Mouse (Mus musculus) embryonic facial prominence, embryonic 15.5 days (tissue): Measurements from ENCODE around the gene Foxm1. TPM values are rescaled to one million over a fixed set of nuclear protein-coding genes. Genes with fewer than 3 reads are reported as not detected.

Experiments
- ATAC-seq: fragments of 200-750 bp; cut with Nextera tagmentation; 2 replicates; pipeline ENCODE4 v1.8.0; 2017; ENCODE audit warnings: low read depth, moderate TSS enrichment; ENCODE audit not compliant: insufficient number of reproducible peaks, low FRiP score, low TSS enrichment
- H3K27ac ChIP-seq: fragments of 300-500 bp; sonication (generic); replicated peaks from 2 replicates; pipeline ENCODE4 v1.5.1; 2015; ENCODE audit warnings: mild to moderate bottlenecking, inconsistent platforms
- H3K27me3 ChIP-seq: fragments of 300-500 bp; sonication (generic); 2 replicates; pipeline ENCODE4 v1.6.1; 2015; ENCODE audit warnings: inconsistent platforms
- H3K36me3 ChIP-seq: fragments of 300-500 bp; sonication (generic); 2 replicates; pipeline ENCODE4 v1.6.1; 2015; ENCODE audit warnings: mild to moderate bottlenecking, inconsistent platforms
- H3K4me1 ChIP-seq: fragments of 300-500 bp; sonication (generic); 2 replicates; pipeline ENCODE4 v1.6.1; 2015; ENCODE audit warnings: inconsistent platforms
- H3K4me2 ChIP-seq: fragments of 300-500 bp; sonication (generic); replicated peaks from 2 replicates; pipeline ENCODE4 v1.6.1; 2015; ENCODE audit warnings: mild to moderate bottlenecking, inconsistent platforms
- H3K4me3 ChIP-seq: fragments of 300-500 bp; sonication (generic); replicated peaks from 2 replicates; pipeline ENCODE4 v1.5.1; 2015; ENCODE audit warnings: mild to moderate bottlenecking, inconsistent platforms
- H3K9ac ChIP-seq: fragments of 300-500 bp; sonication (generic); 2 replicates; pipeline ENCODE4 v1.6.1; 2015; ENCODE audit warnings: inconsistent platforms
- H3K9me3 ChIP-seq: fragments of 300-500 bp; sonication (generic); replicated peaks from 2 replicates; pipeline ENCODE4 v1.6.1; 2016; ENCODE audit warnings: inconsistent platforms
- WGBS: fragments of 180-500 bp; shearing (Covaris S2); methylation state at CpG from one replicate; pipeline ENCODE4 v1.1.7; 2015; 5-methylcytosine and 5-hydroxymethylcytosine counted together
- polyA plus RNA-seq: library from polyadenylated mRNA; unstranded; fragments of >200 nt; fragmentation: Nextera tagmentation; extraction: Ambion mirVana; gene quantifications from 2 replicates; pipeline ENCODE4 v1.2.1, GENCODE M21; 2015

Foxm1 gene
- polyA plus RNA-seq, 1 experiment from 2014 or later, result 31.5 TPM

DNA sequence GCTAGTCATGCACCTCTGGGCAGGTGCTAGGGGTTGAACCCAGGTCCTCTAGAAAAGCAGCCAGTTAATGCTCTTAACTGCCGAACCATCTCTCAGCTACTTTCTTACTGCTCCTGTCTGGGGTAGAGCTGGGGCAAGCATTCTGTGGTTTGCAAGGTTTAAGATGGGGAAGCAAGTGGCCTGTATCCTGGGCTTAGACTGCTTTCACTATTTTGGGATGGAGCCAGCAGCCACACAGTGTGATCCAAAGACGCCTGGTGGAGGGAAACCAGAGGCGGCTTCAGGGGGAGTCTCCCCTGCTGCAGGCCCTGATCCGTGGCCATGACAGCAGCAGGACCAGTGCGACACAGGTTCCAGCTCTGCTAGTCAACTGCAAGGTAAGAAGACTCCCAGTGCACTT is 41.9 kb downstream of the Foxm1 start:
- Histone ChIP-seq H3K4me1 (peaks cover 6% of the 10 kb centered on the region; the same call in 1 of the 2 replicates), H3K4me2 (no peak overlapping the region), H3K27ac (no peak overlapping the region), H3K9me3 (no peaks in the 10 kb centered on the region), H3K4me3 (no peak overlapping the region), H3K9ac (no peak overlapping the region), H3K27me3 (no peaks in the 10 kb centered on the region), H3K36me3 (peaks cover 35% of the 10 kb centered on the region)
- 43% methylated on average over 5 of the region's 5 CpGs for WGBS
- no peak for ATAC-seq

- ATAC-seq, result no peak
- Histone ChIP-seq H3K9me3 (no peaks in the 10 kb centered on the region), H3K27ac (no peak overlapping the region), H3K9ac (no peak overlapping the region), H3K36me3 (peaks cover 70% of the 10 kb centered on the region), H3K27me3 (no peaks in the 10 kb centered on the region), H3K4me1 (no peaks in the 10 kb centered on the region), H3K4me3 (no peak overlapping the region), H3K4me2 (no peak overlapping the region)
- WGBS, result 85% methylated on average over 7 of the region's 7 CpGs
Measured at GRCm38 (mm10) chr6:128408544-128409125, 45.9 kb downstream of the Foxm1 start.

- H3K4me3 ChIP-seq, result no peak overlapping the region
Measured at GRCm38 (mm10) chr6:128410305-128410704, 47.5 kb downstream of the Foxm1 start.

GRCm38 (mm10) chr6:128411115-128411514 is 48.3 kb downstream of the Foxm1 start:
- H3K4me3 ChIP-seq, result no peak overlapping the region
- H3K27ac ChIP-seq, result no peak overlapping the region
- peaks cover 75% of the 10 kb centered on the region for H3K36me3 ChIP-seq
- H3K4me1 ChIP-seq, result no peaks in the 10 kb centered on the region
- H3K9ac ChIP-seq, result no peak overlapping the region
- H3K27me3 ChIP-seq, result no peaks in the 10 kb centered on the region
- H3K9me3 ChIP-seq, result no peaks in the 10 kb centered on the region
- no peak overlapping the region for H3K4me2 ChIP-seq
- 13% methylated on average over 3 of the region's 3 CpGs for WGBS
- ATAC-seq, result no peak

More at GRCm38 (mm10) chr6:128410305-128410704, 47.5 kb downstream of the Foxm1 start:
- Histone ChIP-seq H3K36me3 (peaks cover 75% of the 10 kb centered on the region), H3K4me1 (no peaks in the 10 kb centered on the region), H3K9me3 (no peaks in the 10 kb centered on the region), H3K27me3 (no peaks in the 10 kb centered on the region), H3K9ac (no peak overlapping the region), H3K27ac (no peak overlapping the region), H3K4me2 (no peak overlapping the region)
- 93% methylated on average over 13 of the region's 13 CpGs for WGBS
- ATAC-seq, result no peak

- no peak for ATAC-seq
- Histone ChIP-seq H3K27ac (no peak overlapping the region), H3K4me3 (no peak overlapping the region), H3K36me3 (peaks cover 35% of the 10 kb centered on the region), H3K4me2 (no peak overlapping the region), H3K4me1 (no peaks in the 10 kb centered on the region), H3K9me3 (no peaks in the 10 kb centered on the region), H3K9ac (no peak overlapping the region), H3K27me3 (no peaks in the 10 kb centered on the region)
- WGBS, result 84% methylated on average over 5 of the region's 5 CpGs
Measured at GRCm38 (mm10) chr6:128416169-128416568, 53.4 kb downstream of the Foxm1 start.

DNA sequence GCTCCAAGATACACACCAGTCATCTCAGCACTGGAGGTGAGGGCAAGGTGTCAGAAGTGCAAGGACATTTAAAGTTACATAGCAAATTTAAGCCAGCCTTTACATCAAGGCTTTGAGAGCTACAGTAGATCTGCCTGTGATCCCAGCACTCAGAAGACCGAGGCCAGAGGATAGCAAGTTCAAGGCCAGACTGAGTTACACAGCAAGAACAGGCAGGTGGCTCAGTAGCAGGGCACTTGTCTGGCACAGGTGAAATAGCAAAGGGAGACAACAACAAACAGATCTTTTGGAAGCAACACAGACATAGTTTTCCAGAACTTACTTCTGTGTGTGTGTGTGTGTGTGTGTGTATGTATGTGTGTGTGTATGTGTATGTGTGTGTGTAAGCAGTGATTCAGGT is 55.3 kb downstream of the Foxm1 start:
- Histone ChIP-seq H3K9ac (no peak overlapping the region), H3K27me3 (no peaks in the 10 kb centered on the region), H3K4me2 (no peak overlapping the region), H3K9me3 (no peaks in the 10 kb centered on the region), H3K27ac (no peak overlapping the region), H3K36me3 (peaks cover 16% of the 10 kb centered on the region), H3K4me1 (no peaks in the 10 kb centered on the region), H3K4me3 (no peak overlapping the region)
- WGBS, result 90% methylated on average over 1 of the region's 1 CpGs
- ATAC-seq, result no peak

DNA sequence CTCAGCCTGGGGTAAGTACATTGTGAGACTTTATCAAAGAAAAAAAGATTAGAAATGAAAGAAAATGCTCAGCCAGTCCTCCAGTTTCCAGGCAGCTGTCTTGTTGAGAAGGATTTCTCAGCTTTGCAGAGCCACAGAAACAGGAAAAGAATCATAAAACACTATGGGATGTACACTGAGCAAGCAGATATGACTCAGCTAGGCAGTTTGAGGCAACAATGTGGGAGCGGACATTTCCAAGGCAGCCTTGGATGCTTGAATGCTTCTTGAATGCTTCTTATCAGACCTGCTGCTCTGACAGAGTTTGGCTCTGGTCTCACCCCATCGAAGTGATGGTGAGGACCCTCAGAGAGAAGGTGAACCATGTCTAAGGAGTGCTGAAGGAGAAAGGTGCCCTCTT is 58.3 kb downstream of the Foxm1 start:
- ATAC-seq, result no peak
- no peak overlapping the region for H3K4me2 ChIP-seq
- no peaks in the 10 kb centered on the region for H3K27me3 ChIP-seq
- no peak overlapping the region for H3K4me3 ChIP-seq
- H3K9me3 ChIP-seq, result no peaks in the 10 kb centered on the region
- H3K4me1 ChIP-seq, result peaks cover 6% of the 10 kb centered on the region
- 95% methylated on average over 2 of the region's 2 CpGs for WGBS
- H3K9ac ChIP-seq, result no peak overlapping the region
- H3K27ac ChIP-seq, result no peak overlapping the region
- peaks cover 7% of the 10 kb centered on the region; the same call in 1 of the 2 replicates for H3K36me3 ChIP-seq

DNA sequence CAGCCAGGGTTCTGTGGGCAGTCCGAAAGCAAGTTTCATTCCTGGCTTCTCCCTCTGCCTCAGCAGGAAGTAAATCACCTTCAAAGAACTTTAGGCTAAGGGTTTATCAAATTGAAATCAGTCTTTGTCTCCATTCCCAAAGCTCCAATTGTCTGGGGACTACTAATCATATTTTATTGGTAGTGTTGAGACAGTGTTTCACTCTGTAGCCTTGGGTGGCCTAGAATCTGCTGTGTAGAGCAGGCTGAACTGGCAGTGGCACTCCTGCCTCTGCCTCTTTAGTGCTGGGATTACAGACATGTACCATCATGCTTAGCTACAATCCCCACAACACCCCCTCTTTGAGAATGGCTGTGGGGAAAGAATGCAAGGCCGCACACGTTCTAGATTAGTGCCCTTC is 58.7 kb downstream of the Foxm1 start:
- H3K4me1 ChIP-seq, result peaks cover 6% of the 10 kb centered on the region
- no peaks in the 10 kb centered on the region for H3K27me3 ChIP-seq
- no peaks in the 10 kb centered on the region for H3K9me3 ChIP-seq
- H3K27ac ChIP-seq, result no peak overlapping the region
- H3K9ac ChIP-seq, result no peak overlapping the region
- H3K4me3 ChIP-seq, result no peak overlapping the region
- no peak for ATAC-seq
- H3K36me3 ChIP-seq, result peaks cover 7% of the 10 kb centered on the region; the same call in 1 of the 2 replicates
- 85% methylated on average over 3 of the region's 3 CpGs for WGBS
- H3K4me2 ChIP-seq, result no peak overlapping the region

DNA sequence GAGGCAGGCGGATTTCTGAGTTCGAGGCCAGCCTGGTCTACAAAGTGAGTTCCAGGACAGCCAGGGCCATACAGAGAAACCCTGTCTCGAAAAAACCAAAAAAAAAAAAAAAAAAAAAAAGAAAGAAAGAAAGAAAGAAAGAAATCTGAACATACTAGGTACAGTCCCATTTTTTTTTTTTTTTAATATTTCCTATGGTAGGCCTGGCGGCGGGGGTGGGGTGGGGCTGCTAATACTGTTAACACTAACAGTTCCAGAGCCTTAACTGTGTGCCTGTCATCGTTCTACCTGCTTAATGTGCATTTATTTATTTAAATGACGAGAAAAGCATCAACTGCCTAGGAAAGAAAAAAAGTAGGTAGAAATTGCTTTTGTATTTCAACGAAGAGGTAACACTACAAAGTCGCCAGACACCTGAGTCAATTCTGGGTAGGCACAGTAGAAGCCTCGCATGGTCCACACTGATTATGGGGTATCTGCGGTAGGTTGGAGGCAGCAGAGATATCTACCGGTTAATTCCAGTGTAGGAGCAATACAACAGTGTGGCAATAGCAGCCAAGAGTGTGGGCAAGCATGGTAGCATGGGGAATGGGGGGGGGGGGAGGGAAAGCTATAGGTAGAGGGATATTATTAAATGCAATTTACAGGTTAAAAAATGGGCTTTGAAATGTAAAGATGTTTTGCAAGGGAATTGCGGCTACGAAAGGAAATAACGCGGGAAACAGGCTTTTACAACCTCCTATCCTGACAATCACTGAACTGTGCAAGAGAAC is 60.9 kb downstream of the Foxm1 start:
- peak overlapping the region; percentile 55 for H3K4me2 ChIP-seq
- no peaks in the 10 kb centered on the region for H3K9me3 ChIP-seq
- peaks cover 16% of the 10 kb centered on the region for H3K36me3 ChIP-seq
- peak overlapping the region; percentile 98 for H3K27ac ChIP-seq
- no peak for ATAC-seq
- H3K27me3 ChIP-seq, result no peaks in the 10 kb centered on the region
- peak overlapping the region; percentile 70 for H3K4me3 ChIP-seq
- H3K9ac ChIP-seq, result peak overlapping the region; percentile 69; the same call in 1 of the 2 replicates
- WGBS, result 39% methylated on average over 15 of the region's 16 CpGs
- peaks cover 6% of the 10 kb centered on the region for H3K4me1 ChIP-seq

- peak within 1 kb of the TSS; percentile 98 for H3K27ac ChIP-seq
- peaks cover 6% of the 10 kb centered on the region for H3K4me1 ChIP-seq
- peak within 1 kb of the TSS; percentile 69 for H3K9ac ChIP-seq
- peaks cover 21% of the 10 kb centered on the region for H3K36me3 ChIP-seq
- no peaks in the 10 kb centered on the region for H3K9me3 ChIP-seq
- H3K4me3 ChIP-seq, result peak within 1 kb of the TSS; percentile 70
- H3K4me2 ChIP-seq, result peak within 1 kb of the TSS; percentile 55
- WGBS, result under 1% methylated on average over 42 of the region's 42 CpGs
- peak; percentile 94 for ATAC-seq
- H3K27me3 ChIP-seq, result no peaks in the 10 kb centered on the region
Measured at GRCm38 (mm10) chr6:128424269-128425019, 61.7 kb downstream of the Foxm1 start, which contains the start of gene Itfg2. Gene Itfg2 (minus strand): TSS chr6:128424931.

DNA sequence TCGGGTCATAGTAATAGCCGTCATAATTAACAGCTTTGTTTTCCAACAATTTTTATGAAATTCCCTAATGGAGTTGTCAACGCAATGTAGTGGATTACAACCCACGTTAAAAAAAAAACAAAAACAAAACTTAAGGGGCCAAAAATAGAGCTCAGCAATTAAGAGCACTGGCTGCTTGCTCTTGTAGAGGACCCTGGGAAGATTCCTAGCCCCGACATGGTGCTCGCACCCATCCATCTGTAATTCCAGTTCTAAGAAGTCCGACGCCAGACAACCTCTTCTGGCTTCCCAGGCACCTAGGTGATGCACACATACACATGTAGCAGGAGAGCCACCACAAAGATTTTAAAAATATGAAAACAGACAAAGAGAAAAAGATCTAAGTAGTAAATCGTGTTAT is 62.3 kb downstream of the Foxm1 start:
- peak overlapping the region; percentile 69 for H3K9ac ChIP-seq
- H3K9me3 ChIP-seq, result no peaks in the 10 kb centered on the region
- H3K27ac ChIP-seq, result peak overlapping the region; percentile 98
- peaks cover 6% of the 10 kb centered on the region for H3K4me1 ChIP-seq
- WGBS, result 17% methylated on average over 9 of the region's 9 CpGs
- no peak for ATAC-seq
- H3K4me3 ChIP-seq, result peak overlapping the region; percentile 70
- peaks cover 23% of the 10 kb centered on the region for H3K36me3 ChIP-seq
- peak overlapping the region; percentile 55 for H3K4me2 ChIP-seq
- H3K27me3 ChIP-seq, result no peaks in the 10 kb centered on the region
